Mouse (Mus musculus): ENCODE measurements around the gene Fgd2.
"Not testable (repeated sequence)": the region's sequence is repeated elsewhere in the genome, so short reads cannot be mapped to it uniquely, and the experiment has no call there.

Gene Fgd2

DNA sequence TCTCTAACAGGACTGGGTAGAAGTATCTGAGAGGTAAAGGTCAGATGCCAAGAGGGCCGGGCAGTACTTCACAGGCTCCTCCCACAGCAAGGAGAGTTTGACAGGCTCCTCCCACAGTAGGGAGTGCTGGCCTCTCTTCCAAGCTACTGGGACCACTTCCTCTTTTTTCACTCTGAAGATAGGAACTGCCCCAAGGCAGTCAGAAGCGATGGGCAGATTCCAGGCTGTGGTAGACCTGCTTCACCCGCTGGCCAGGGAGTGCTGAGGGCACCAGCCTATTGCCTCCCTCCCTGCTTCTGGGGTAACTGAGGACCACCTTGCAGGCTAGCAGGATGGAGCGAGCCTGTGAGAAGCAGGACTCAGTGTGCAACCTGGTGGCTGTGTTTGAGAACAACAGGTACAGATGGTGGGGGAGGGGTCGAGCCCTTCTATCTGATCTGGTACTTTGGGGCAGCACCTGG is at the start of gene Fgd2:
Gene Fgd2 (plus strand): TSS at position 154 of the 461 bp plus-strand sequence.
- DNase-seq (ENCODE audit: low spot score), result peak; percentile 79

DNA sequence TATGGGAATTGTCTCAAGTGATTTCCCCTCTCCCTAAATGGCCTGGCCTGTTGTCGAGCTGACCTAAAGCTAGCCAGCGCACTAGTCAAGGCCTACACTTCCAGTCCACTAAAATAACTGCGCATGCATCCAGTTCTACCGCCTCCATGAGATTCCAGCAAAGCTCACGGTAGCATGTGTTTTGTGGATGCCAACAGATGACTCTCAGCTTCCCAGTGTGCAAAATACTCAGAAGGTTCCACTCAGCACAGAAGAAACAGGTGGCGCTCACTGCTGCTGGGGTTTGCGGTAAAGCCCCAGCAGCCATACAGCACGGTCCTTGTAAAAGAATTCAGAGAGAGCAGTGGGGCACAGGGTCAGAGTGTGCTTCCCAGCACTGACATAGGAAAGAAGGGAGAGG is 49.1 kb upstream of the Fgd2 start:
- no peak for DNase-seq (ENCODE audit: low spot score)

DNA sequence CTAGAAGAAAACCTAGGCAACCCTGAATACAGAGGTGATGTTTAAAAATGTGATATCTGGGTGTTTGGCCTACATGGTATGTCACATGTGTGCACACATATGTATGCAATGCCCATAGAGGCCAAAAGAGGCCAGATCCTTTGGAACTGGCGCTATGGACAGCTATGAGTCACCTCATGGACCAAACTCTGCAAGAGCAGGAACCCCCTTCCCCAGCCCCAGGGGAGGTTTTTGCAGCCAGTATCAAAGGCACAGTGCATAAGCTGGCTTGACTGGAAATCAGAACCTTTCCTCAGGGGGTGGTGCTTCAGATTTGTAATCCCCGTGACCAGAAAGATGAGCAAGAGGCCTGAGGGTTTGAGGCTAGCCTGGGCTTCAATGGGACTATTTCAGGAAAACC is 48.6 kb upstream of the Fgd2 start:
- DNase-seq (ENCODE audit: low spot score), result no peak

DNA sequence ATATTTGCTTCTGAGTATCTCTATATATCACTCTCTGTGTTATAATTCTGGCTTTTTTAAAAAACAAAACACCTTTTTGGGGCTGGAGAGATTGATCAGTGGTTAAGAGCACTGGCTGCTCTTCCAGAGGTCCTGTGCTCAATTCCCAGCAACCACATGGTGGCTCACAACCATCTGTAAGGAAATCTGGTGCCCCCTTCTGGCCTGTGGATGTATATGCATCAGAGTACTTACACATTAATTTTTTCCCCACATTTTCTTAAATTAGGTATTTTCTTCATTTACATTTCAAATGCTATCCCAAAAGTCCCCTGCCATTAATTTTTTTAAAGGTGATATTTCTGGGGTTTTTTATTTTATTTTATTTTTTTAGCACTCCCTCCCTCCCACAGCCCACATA is 47.4 kb upstream of the Fgd2 start:
- no peak for DNase-seq (ENCODE audit: low spot score)

DNA sequence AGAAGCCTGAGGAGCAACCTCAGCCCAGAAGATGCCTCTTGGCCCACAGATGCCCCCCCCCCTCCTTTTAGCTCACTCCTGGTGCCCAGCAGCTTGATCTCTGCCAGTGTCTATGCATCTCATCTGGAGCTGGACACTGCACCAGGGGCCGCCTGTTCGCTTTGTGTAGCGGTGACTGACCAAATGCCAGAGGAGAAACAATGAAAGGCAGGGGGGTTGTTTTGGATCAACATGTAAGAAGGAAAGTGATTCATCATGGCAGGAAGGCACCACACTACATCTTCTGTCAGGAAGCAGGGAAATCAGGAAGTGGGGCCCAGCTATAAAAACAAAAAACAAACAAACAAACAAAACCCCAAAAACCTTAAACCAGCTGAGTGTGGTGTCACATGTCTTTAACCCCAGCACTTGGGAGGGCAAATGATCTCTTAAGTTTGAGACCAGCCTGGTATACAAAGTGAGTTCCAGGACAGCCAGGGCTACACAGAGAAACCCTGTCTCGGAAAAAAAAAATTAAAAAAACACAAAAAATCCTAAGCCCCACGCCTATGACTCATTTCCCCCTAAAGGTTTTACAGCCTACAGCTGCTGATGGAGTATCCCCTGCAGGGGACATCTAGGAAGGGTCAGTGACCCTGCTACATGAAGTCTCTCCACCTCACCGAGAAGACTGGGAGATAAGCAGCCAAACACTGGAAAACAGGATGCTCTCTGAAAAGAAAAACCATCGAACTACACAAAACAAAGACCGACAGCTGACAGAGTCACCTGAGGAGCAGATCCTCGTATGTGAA is 44.8 kb upstream of the Fgd2 start:
- DNase-seq (ENCODE audit: low spot score), result no peak

DNA sequence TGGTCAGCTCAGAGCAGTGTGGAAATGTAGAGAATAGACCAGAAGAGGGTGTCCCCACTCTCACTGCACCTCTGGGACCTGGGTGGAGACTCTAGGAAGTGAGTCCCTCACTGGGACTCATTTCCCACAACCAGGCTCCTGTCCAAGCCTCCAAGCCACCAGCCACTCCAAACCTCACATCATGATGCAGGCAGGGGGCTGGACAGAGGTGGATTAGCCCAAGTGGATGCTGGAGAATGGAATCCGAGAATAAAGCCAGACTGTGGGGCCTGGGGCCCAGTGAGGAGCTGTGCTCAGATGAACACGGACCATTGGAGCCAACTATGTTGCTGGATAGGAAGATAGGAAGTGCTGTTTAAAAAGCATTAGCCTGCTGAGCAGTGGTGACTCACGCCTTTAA is 43.8 kb upstream of the Fgd2 start:
- no peak for DNase-seq (ENCODE audit: low spot score)

DNA sequence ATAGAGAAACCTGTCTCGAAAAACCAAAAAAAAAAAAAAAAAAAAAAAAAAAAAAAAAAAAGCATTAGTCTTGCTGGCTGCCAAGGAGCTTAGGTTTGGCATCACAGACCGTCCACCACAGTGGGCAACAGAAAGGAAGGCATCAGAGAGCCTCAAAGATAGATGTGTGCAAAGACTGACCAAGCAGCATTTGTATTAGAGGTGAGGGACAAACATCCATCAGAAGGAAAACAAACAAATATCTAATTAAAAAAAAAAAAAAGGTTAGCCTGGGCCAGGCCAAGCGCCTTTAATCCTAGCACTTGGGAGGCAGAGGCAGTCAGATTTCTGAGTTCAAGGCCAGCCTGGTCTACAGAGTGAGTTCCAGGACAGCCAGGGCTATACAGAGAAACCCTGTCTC is 43.3 kb upstream of the Fgd2 start, which contains the start of gene Pi16:
Gene Pi16 (plus strand): TSS at position 301 of the 400 bp plus-strand sequence.
- not testable (repeated sequence) for DNase-seq (ENCODE audit: low spot score)

DNA sequence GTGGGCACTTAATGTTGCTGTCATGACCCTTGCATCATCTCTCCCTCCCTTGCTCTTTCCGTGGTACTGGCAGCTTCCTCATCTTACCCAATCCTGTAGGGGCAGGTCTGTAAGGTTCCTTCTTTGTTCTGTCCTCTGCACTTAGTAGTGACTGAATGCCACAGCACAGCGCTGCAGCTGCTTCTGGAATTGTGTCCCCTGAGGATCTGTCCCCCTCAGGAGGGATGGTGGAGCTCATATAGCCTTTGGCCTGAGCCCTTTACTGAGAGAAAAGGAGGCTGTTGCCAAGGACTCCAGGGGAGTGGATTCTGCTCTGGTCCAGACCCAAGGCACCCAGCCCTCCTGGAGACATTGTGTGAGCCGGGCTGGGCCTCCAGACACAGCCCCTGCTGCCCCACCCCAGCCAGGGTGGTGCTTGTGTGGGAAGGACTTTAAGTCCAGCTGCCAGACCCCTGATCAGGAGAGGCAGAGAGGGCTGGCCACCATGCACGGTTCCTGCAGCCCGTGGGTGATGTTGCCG is 41.9 kb upstream of the Fgd2 start:
- DNase-seq (ENCODE audit: low spot score), result no peak

DNA sequence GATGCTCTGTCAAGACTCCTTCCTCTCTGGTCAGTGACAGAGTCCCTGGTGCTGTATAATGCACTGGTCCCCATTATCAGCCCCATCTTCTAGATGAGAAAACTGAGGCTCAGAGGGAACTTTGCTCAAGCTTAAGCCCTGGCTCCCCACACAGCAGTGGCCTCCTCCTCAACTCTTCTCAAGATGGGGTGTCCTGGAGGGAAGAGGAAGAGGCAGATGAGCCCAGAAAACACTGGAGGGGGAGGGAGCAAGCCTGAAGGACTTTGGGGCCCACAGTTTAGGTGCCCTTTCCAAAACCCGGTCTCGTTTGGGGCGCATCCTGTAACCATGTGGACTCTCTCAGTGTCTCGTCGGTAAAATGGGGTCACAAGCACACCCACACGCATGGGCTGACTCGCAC is 41.2 kb upstream of the Fgd2 start:
- DNase-seq (ENCODE audit: low spot score), result no peak

DNA sequence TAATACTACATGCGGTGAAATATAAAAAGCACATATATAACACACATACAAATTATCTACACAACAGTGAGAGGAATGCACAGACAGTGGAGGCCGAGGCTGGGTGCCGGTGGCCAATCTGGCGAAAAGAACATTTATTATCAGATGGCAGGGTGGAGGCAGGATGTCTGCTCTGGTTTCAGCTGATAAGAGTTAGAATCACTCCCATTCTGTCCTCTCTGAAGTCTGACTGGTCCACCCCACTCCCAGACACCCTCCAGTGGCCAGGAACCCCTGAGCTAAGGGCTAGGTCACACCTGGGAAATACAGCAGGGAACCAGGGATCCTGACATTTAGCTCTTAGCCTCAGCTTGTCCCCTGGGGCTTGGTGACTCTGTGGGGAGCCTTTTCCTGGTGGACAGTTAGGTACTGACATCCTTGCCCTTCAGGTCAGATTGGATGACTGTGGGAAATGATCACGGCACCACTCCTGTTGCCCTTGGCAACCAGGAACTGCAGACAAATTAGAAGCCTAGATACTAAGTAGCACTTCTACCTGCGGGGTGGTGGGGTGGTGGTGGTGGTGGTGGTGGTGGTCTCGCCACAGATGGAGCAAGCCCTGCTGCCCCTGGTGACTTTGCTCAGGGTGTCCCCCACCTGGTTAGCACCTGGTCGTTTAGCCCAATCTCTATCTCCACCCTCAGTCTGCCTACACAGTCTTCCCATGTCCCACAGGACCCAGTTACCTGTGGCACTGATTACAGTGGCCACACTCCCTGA is 40.7 kb upstream of the Fgd2 start:
- DNase-seq (ENCODE audit: low spot score), result no peak

DNA sequence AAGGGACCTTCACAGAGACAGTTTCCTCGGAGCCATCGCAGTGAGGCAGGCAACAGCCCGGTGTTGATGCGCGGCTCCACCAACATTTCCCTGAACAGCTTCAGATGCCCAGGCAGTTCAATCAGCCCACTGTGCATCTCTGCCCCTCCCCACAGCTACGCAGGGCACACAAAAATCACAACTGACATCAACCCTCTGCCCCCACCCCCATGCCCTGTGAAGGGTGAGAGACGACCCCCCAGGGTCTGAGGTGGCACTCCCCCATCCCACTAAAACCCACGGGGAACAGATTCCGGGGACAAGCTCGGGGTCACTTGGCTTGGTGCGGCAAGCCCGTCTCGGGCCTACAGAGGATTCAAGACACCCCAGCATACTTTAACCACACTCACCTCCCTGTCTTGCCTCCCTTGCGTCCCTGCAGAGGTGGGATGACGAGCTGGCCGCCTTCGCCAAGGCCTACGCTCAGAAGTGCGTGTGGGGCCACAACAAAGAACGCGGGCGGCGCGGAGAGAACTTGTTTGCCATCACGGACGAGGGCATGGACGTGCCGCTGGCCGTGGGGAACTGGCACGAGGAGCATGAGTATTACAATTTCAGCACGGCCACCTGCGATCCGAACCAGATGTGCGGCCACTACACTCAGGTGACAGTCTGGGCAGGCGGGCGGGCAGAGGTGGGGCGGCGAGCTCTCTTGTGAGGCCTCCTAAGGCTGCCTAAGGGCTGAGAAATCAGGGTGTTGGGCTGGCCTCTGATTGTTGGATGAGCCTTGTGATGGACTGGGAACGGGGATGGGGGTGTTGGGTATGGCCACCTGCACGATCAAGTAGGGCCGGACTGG is 38.7 kb upstream of the Fgd2 start:
- DNase-seq (ENCODE audit: low spot score), result no peak

DNA sequence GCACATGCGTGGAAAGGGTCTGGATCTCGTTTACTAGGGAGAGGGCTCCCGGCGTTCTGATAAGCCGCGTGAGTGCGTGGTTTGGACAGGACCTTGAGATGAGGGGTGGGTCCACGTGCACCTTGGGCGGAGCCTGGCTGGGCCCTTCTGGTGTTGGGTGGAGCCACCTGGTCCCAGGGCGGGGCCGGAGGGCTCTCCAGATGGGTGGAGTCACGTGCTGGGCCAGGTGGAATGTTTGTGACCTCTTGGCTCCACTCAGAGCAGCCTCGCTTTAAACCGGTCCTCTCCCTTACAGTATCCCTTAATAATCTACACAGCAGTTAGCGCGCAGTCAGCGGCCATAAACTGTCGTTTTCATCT is 38.1 kb upstream of the Fgd2 start:
- peak; percentile 87 for DNase-seq (ENCODE audit: low spot score)

DNA sequence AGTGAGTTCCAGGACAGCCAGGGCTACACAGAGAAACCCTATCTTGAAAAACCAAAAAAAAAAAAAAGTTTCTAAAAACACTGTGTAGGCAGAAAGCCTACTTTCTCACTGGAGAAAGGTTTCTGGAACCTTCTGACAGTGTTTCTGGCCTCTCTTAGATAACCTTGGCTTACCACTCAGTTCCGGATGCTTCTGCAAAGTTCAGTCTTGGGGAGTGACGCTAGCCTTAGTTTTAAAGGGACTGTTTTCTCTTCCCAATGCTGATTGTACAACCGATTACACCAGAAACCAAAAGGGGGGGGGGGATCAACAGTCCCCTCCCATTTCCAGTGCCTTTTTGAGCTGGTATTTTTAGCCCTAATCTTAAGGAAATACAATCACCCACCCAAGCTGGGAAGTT is 37.1 kb upstream of the Fgd2 start:
- DNase-seq (ENCODE audit: low spot score), result no peak

DNA sequence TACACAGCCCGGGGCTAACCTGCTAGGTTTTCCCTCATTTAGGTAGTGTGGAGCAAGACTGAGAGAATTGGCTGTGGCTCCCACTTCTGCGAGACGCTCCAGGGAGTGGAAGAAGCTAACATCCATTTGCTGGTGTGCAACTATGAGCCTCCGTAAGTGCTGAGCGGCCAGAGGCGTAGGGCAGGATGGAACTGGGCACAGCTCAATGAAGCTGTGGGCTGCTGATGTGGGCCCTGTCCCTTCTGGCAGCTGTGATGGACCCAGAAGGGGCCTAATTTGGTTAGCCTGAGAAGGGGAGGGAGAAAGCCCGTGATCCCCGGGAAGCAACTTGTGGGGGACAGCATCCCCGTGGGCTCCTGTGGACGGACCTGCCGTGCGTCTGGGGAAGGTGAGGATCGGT is 34.9 kb upstream of the Fgd2 start:
- DNase-seq (ENCODE audit: low spot score), result no peak

DNA sequence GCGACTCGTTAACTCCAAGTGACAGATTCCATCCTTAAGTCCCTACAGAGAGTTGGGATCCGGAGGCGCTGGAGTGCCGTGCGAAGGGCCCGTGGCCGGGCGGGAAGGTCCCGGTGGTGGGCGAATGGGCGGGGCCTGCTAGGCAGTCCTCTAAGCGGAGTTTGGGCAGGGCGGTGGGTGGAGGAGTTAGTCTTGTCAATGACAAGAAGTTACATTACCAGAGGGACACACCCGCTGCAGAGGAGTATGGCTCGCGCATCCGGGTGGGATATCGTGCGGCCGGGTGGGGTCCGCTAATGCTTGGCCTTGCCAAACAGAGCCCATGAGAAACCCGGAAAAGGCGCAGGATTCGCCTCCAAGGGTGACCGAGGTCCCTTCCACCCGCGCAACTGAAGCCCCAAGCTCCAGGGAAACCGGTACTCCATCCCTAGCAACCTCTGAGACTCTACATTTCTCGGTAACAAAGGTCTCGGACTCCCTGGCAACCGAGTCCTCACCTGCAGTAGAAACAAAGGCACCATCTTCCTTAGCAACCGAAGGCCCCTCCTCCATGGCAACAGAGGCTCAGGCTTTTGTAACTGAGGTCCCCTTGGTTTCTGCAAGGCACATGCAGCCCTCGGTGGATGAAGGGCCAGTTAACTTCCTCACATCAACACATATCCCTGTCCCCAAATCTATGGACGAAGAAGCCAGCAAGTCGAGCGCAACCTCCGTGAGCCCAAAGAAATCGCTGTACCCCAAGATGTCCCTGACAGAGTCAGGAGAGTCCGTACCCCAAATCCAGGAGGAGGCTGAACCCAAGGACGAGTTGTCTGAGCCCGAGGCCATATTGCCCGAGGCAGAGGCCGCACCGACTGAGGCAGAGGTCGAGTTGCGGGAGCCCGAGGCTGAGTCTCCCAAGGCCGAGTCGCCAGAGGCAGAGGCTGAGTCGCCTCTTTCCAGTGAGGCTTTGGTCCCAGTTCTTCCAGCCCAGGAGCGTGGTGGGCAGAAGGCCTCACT is 33.9 kb upstream of the Fgd2 start:
- no peak for DNase-seq (ENCODE audit: low spot score)

DNA sequence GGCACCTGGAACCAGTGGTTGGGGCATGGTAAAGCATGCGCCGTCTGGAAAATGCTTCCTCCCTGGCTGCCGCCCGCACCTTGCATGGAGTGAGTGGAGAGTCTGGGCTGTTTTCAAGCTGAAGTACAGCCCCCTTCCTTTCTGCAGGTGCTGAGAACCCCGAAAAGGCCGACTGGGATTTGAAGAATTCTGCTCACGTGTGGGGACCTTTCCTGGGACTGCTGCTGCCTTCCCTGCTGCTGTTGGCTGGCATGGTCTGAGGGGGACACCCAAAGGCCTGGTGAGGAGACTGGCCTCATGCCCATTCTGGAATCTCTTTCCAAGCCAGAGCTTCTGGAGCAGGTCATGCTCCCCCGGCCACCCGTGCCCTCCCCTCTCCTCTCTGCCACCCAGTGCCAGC is 33.0 kb upstream of the Fgd2 start:
- DNase-seq (ENCODE audit: low spot score), result no peak

DNA sequence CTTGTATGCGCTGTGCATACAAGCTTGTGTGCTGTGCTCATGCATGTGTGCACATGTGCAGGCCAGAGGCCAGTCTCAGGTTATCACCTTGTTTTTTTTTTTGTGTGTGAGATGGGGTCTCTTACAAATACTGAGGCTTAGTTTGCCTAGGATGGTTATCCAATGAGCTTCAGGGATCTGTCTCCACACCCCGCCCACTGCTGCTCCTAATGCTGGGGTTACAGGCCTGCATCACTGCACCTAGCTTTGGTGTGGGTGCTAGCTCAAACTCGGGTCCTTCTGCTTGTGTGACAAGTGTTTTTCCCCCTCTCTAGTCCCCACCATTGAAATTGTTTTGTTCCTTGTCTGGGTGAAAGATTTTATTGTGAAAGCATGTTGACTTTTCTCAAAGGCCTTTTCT is 30.5 kb upstream of the Fgd2 start:
- no peak for DNase-seq (ENCODE audit: low spot score)

DNA sequence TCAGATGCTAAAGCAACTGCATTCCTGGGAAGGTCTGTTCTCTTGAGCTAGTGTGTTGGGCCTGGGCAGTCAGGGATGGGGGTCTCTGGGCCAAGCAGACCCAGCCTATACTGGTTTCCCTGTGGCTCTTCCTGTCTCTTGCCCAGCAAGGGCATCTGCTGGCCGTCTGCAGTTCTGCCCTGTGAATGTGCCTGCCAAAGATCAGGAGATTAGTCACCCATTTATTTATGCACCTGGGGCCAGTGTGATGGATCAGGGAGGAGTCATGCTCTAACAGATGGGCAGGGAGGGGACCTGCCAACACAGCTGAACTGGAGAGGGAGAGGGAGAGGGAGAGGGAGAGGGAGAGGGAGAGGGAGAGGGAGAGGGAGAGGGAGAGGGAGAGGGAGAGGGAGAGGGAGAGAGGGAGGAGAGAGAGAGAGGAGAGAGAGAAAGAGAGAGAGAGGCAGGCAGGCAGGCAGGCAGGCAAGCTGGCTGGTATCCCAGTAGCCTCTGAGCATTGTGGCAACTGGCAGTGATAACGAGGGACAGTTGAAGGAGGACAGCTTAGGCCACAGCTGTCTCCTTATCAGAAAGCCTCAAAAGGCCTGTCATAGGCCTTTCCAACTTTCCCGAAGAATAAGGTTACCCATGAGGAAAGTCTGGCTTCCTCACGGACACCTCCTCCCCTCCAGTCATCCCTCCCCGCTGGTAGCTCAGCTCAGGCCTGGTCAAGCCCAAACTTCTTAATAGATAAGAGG is 29.9 kb upstream of the Fgd2 start:
- no peak for DNase-seq (ENCODE audit: low spot score)

DNA sequence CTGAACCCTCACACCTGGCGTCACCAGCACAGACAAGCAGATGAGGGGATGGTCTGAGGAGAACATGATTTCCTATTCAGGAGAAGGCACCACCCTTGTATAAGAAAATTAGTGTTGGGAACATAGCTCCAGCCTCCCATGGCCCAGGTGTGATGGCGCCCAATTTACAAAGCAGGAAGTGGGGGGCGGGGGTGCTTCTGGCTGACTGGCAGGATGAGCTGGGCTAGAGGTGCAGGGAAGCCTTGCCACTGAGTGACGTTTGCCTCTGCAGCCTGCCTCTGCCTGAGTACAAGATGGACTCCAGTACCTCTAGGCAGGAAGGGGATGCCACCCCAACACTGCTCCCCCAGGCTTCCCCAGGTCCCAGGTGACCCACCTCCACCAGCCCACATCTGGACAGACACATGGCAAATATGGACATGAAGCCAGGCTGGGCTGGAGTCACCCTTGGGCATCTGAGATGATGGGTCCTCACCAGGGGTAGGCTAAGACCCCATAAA is 28.5 kb upstream of the Fgd2 start:
- no peak for DNase-seq (ENCODE audit: low spot score)

Measured in lung, postnatal 25 days (tissue).